Mouse (Mus musculus): ENCODE measurements at regions not wholly inside any gene's neighbourhood (a gene's known extent, or its start where the extent isn't known, plus 50 kb on each side); places are given as distances from the start of the nearest gene placed in this dataset.

DNA sequence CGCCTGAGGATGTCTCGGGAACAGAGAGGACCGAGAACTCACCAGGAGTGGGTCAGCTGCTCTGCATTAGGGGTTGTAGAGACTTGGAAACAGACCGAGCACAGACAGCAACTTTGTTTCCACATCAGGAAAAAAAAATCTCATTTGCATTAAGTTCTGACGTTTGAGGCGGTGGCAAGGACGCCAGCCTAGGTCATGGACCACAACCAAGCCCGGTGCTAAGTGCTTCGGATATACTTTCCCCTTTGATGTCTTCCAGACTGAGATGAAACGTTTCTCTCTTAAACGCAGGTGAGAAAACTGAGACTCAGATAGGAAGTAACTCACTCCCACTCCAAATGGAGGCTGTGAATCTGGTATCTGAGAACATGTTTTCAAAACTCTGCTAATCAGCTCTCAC is 169.9 kb downstream of the Fam43a start:
- no peaks in the 10 kb centered on the region for H3K36me3 ChIP-seq (replicated peaks; ENCODE audit: control insufficient read depth, insufficient read depth, low read depth, low read length)
- H3K9ac ChIP-seq (replicated peaks; ENCODE audit: low read length), result no peak overlapping the region
- H3K27me3 ChIP-seq (ENCODE audit: control insufficient read depth, insufficient read depth, low read length), result no peaks in the 10 kb centered on the region
- DNase-seq (ENCODE audit: low spot score), result peak; percentile 38
- no peaks in the 10 kb centered on the region for H3K9me3 ChIP-seq (replicated peaks; ENCODE audit: control insufficient read depth, low read length)
- WGBS, result 13% methylated on average over 11 of the region's 11 CpGs
- ATAC-seq (replicated peaks; ENCODE audit: insufficient number of reproducible peaks, low FRiP score, low TSS enrichment, low read depth), result no peak
- no peak overlapping the region for H3K4me2 ChIP-seq (ENCODE audit: low read depth, low read length)
- H3K4me3 ChIP-seq (ENCODE audit: low read depth, low read length), result no peak overlapping the region
- H3K4me1 ChIP-seq (ENCODE audit: control insufficient read depth, insufficient read depth, low read length), result no peaks in the 10 kb centered on the region; the same call in 1 of the 2 replicates
- H3K27ac ChIP-seq (replicated peaks; ENCODE audit: low read depth, low read length), result no peak overlapping the region

DNA sequence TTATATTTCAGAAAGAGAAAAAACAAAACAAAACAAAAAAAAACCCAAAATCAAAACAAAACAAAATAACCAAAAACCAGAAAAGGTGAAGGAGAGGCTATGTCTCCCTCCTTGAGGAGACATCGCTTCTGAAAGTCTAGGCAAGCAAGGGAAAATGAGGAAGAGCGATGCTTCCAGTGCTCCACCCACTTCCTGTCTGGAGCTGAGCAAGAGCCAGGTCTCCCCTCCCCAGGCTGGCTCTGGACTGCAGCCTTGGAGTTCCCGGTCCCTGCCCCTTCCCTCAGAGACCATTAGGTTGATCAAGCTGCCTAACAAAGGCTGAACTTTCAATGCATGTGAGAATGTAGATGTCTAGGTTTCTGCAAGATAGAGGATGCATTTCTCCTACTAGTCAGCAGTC is 173.3 kb downstream of the Fam43a start:
- no peak overlapping the region for H3K9ac ChIP-seq (replicated peaks; ENCODE audit: low read length)
- H3K4me3 ChIP-seq (ENCODE audit: low read depth, low read length), result no peak overlapping the region
- no peak for ATAC-seq (replicated peaks; ENCODE audit: insufficient number of reproducible peaks, low FRiP score, low TSS enrichment, low read depth)
- H3K9me3 ChIP-seq (replicated peaks; ENCODE audit: control insufficient read depth, low read length), result no peaks in the 10 kb centered on the region
- H3K4me1 ChIP-seq (ENCODE audit: control insufficient read depth, insufficient read depth, low read length), result peaks cover 11% of the 10 kb centered on the region
- H3K27ac ChIP-seq (replicated peaks; ENCODE audit: low read depth, low read length), result no peak overlapping the region
- no peak overlapping the region for H3K4me2 ChIP-seq (ENCODE audit: low read depth, low read length)
- 49% methylated on average over 3 of the region's 3 CpGs for WGBS
- H3K36me3 ChIP-seq (replicated peaks; ENCODE audit: control insufficient read depth, insufficient read depth, low read depth, low read length), result no peaks in the 10 kb centered on the region
- no peaks in the 10 kb centered on the region for H3K27me3 ChIP-seq (ENCODE audit: control insufficient read depth, insufficient read depth, low read length)
- no peak for DNase-seq (ENCODE audit: low spot score)

DNA sequence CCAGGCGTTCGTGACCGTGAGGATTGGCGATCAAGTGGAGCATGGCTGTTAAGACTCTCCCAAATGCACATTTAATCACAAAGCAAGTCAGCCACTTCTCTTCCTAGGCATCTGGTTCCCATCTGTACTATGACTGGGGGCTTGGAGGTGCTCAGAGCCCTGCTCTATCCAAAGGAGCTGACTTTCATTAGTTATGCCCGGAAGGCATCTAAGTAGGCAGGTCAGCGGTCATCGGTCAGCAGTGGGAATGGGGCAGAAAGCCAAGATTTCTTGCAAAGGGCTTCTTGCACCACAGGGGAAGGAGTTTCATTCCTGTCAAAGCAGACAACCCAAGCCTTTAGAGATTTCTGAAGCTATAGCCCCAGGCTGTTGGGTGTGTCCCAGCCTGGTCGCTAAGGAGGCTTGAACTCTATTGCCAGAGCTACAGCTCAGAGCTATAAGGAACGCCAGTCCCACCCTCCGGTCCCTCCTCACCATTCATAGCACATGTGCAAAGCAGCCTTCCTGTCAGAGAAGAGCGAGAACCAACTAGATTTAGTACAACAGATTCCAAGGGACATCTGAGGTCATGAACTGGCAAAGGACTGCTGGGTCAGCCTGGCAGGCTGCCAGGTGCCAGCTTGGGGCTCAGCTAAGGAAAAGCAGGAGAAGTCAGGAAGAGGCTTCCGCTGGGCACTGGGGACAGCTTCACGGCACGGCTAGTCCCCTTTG is 175.6 kb downstream of the Fam43a start:
- no peaks in the 10 kb centered on the region for H3K9me3 ChIP-seq (replicated peaks; ENCODE audit: control insufficient read depth, low read length)
- H3K9ac ChIP-seq (replicated peaks; ENCODE audit: low read length), result no peak overlapping the region
- H3K4me3 ChIP-seq (ENCODE audit: low read depth, low read length), result no peak overlapping the region
- no peak overlapping the region for H3K4me2 ChIP-seq (ENCODE audit: low read depth, low read length)
- no peaks in the 10 kb centered on the region for H3K27me3 ChIP-seq (ENCODE audit: control insufficient read depth, insufficient read depth, low read length)
- DNase-seq (ENCODE audit: low spot score) (peak; percentile 75), ATAC-seq (replicated peaks; ENCODE audit: insufficient number of reproducible peaks, low FRiP score, low TSS enrichment, low read depth) (no peak; the same call in 1 of the 2 replicates)
- no peaks in the 10 kb centered on the region for H3K36me3 ChIP-seq (replicated peaks; ENCODE audit: control insufficient read depth, insufficient read depth, low read depth, low read length)
- H3K4me1 ChIP-seq (ENCODE audit: control insufficient read depth, insufficient read depth, low read length), result peaks cover 11% of the 10 kb centered on the region
- 30% methylated on average over 14 of the region's 14 CpGs for WGBS
- H3K27ac ChIP-seq (replicated peaks; ENCODE audit: low read depth, low read length), result no peak overlapping the region; the same call in 1 of the 2 replicates

DNA sequence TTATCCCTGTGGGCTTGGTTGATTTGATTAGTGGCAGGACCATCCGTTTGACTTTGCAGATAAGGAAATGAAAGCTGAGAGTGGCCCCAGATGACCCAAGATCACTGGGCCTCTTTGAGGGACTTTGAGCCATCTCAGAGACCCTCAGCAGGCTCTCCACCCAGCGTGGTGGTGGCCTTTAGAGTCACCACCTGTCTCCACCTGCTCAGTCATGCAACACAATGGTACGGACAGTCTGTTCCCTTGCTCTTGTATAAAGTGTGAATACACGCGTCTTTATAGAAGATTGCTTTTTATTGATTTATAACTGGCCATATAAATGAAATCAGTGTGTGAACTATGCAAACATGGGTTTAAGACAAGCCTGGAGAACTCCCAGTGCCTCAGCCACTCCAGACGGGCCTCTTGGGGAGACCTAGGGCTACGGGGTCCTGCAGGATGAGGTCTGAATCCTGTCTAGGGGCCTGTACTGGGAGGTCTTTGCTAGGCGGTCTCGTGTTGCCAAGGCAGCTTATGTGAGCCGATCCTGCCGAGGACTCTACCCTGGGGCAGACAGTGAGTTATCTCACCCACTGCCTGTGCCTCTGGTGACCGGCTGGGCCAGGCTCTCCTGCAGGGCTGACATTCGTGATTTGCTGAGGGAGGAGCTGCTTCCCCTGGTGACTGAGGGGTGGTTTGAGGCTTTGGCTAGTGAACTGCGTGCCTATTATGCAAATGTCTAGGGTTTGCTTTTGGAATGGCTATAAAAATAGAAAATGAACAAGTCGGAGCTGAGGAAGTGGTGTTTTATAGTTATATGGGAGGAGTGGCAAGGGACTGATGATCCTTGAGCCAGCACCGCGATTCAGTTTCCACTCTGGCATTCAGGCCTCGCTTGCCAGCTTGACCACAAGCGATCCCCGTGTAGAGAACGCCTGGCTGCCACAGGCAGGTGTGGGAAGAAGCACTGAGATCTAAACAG is 176.5 kb downstream of the Fam43a start:
- 55% methylated on average over 21 of the region's 21 CpGs for WGBS
- Histone ChIP-seq H3K4me1 (ENCODE audit: control insufficient read depth, insufficient read depth, low read length) (peaks cover 11% of the 10 kb centered on the region), H3K9ac (replicated peaks; ENCODE audit: low read length) (no peak overlapping the region), H3K4me2 (ENCODE audit: low read depth, low read length) (no peak overlapping the region), H3K27ac (replicated peaks; ENCODE audit: low read depth, low read length) (no peak overlapping the region; the same call in 1 of the 2 replicates), H3K27me3 (ENCODE audit: control insufficient read depth, insufficient read depth, low read length) (no peaks in the 10 kb centered on the region), H3K9me3 (replicated peaks; ENCODE audit: control insufficient read depth, low read length) (no peaks in the 10 kb centered on the region), H3K4me3 (ENCODE audit: low read depth, low read length) (no peak overlapping the region), H3K36me3 (replicated peaks; ENCODE audit: control insufficient read depth, insufficient read depth, low read depth, low read length) (no peaks in the 10 kb centered on the region)
- no peak for ATAC-seq (replicated peaks; ENCODE audit: insufficient number of reproducible peaks, low FRiP score, low TSS enrichment, low read depth)
- DNase-seq (ENCODE audit: low spot score), result no peak

DNA sequence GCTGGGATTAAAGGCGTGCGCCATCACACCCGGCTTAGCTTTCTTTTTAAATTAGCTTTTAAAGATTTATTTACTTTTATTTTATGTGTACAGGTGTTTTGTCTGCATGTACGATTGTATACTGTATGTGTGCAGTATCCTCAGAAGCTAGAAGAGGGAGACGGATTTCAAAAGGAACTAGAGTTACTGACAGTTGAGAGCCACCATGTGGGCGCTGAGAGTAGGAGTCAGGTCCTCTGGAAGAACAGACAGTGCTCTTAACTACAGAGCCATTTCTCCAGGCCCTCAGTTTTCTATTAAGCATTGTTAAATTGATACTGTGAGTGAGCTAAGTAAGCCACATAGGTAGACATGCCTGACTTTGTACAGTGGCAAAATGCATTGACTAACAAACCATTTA is 177.9 kb downstream of the Fam43a start:
- Histone ChIP-seq H3K4me2 (ENCODE audit: low read depth, low read length) (no peak overlapping the region), H3K4me3 (ENCODE audit: low read depth, low read length) (no peak overlapping the region), H3K27me3 (ENCODE audit: control insufficient read depth, insufficient read depth, low read length) (no peaks in the 10 kb centered on the region), H3K9ac (replicated peaks; ENCODE audit: low read length) (no peak overlapping the region), H3K9me3 (replicated peaks; ENCODE audit: control insufficient read depth, low read length) (no peaks in the 10 kb centered on the region), H3K27ac (replicated peaks; ENCODE audit: low read depth, low read length) (no peak overlapping the region), H3K4me1 (ENCODE audit: control insufficient read depth, insufficient read depth, low read length) (peaks cover 11% of the 10 kb centered on the region), H3K36me3 (replicated peaks; ENCODE audit: control insufficient read depth, insufficient read depth, low read depth, low read length) (no peaks in the 10 kb centered on the region)
- ATAC-seq (replicated peaks; ENCODE audit: insufficient number of reproducible peaks, low FRiP score, low TSS enrichment, low read depth), result no peak
- 89% methylated on average over 6 of the region's 6 CpGs for WGBS
- no peak for DNase-seq (ENCODE audit: low spot score)

DNA sequence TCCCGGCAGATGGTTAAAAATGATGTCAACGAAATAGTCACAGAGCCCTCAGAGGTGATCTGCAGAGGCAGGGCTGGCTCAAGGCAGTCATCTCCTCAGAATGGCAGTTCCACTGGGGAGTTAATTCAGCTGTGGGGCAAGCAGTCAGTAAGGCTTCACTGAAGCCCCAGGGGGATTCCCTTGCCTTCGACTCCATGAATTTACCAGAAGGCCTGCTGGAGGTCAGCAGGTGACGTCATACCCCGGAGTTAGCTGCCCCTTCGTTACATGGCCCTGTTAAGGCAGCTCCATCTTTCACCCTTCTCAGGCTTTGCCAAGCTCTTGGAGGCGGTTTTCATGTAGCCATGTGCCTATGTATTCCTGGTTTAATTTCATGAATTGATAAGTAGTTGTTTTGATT is 178.6 kb downstream of the Fam43a start:
- Histone ChIP-seq H3K4me1 (ENCODE audit: control insufficient read depth, insufficient read depth, low read length) (peaks cover 11% of the 10 kb centered on the region), H3K9me3 (replicated peaks; ENCODE audit: control insufficient read depth, low read length) (no peaks in the 10 kb centered on the region), H3K4me3 (ENCODE audit: low read depth, low read length) (no peak overlapping the region), H3K36me3 (replicated peaks; ENCODE audit: control insufficient read depth, insufficient read depth, low read depth, low read length) (no peaks in the 10 kb centered on the region), H3K9ac (replicated peaks; ENCODE audit: low read length) (no peak overlapping the region), H3K27me3 (ENCODE audit: control insufficient read depth, insufficient read depth, low read length) (no peaks in the 10 kb centered on the region), H3K4me2 (ENCODE audit: low read depth, low read length) (no peak overlapping the region), H3K27ac (replicated peaks; ENCODE audit: low read depth, low read length) (no peak overlapping the region)
- WGBS, result 47% methylated on average over 7 of the region's 7 CpGs
- no peak for ATAC-seq (replicated peaks; ENCODE audit: insufficient number of reproducible peaks, low FRiP score, low TSS enrichment, low read depth)
- no peak for DNase-seq (ENCODE audit: low spot score)

DNA sequence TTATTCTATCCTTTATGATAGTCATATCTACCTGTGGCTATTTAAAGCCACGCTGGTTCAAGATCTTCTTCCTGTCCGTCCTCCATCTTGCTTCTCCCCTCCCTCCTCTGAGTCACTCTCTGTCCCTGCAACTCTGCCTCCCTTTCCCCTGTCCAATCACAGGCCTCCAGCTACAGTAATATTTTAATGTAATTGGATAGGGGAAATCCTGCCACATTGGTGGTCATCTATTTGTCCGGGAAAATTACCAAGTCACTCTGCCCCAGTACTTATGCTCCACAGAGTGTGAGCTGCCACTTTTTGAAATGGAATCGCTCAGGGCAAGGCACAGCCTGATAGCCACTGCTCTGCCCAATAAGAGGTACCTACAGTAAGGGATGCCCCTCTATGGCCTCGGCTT is 179.4 kb downstream of the Fam43a start:
- 83% methylated on average over 5 of the region's 5 CpGs for WGBS
- Histone ChIP-seq H3K9me3 (replicated peaks; ENCODE audit: control insufficient read depth, low read length) (no peaks in the 10 kb centered on the region), H3K36me3 (replicated peaks; ENCODE audit: control insufficient read depth, insufficient read depth, low read depth, low read length) (no peaks in the 10 kb centered on the region), H3K4me3 (ENCODE audit: low read depth, low read length) (no peak overlapping the region), H3K27me3 (ENCODE audit: control insufficient read depth, insufficient read depth, low read length) (no peaks in the 10 kb centered on the region), H3K4me2 (ENCODE audit: low read depth, low read length) (no peak overlapping the region), H3K9ac (replicated peaks; ENCODE audit: low read length) (no peak overlapping the region), H3K27ac (replicated peaks; ENCODE audit: low read depth, low read length) (no peak overlapping the region), H3K4me1 (ENCODE audit: control insufficient read depth, insufficient read depth, low read length) (peaks cover 11% of the 10 kb centered on the region)
- DNase-seq (ENCODE audit: low spot score), result no peak
- no peak for ATAC-seq (replicated peaks; ENCODE audit: insufficient number of reproducible peaks, low FRiP score, low TSS enrichment, low read depth)

DNA sequence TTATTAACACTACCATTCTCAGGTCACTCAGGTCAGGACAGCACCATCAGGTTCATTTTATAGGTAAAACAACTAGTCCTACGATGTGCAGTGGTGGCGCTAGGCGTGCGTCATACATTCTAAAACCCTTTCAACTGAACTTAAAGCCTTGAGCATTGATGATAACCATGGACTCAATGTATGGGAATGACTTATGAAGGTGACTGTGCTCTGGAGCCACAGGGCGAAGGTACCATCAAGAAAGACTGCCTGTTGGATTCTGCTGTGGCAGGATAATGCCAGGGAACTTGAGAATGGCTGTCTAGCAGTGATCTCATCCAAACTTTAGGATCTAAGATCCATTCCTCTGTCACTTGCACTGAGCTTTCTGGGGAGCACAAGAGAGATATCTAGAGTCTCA is 184.7 kb downstream of the Fam43a start:
- H3K9ac ChIP-seq (replicated peaks; ENCODE audit: low read length), result no peak overlapping the region
- no peaks in the 10 kb centered on the region for H3K4me1 ChIP-seq (ENCODE audit: control insufficient read depth, insufficient read depth, low read length)
- no peaks in the 10 kb centered on the region for H3K36me3 ChIP-seq (replicated peaks; ENCODE audit: control insufficient read depth, insufficient read depth, low read depth, low read length)
- H3K4me2 ChIP-seq (ENCODE audit: low read depth, low read length), result no peak overlapping the region
- WGBS, result 93% methylated on average over 5 of the region's 5 CpGs
- DNase-seq (ENCODE audit: low spot score) (no peak), ATAC-seq (replicated peaks; ENCODE audit: insufficient number of reproducible peaks, low FRiP score, low TSS enrichment, low read depth) (no peak)
- H3K9me3 ChIP-seq (replicated peaks; ENCODE audit: control insufficient read depth, low read length), result no peaks in the 10 kb centered on the region
- no peak overlapping the region for H3K4me3 ChIP-seq (ENCODE audit: low read depth, low read length)
- H3K27ac ChIP-seq (replicated peaks; ENCODE audit: low read depth, low read length), result no peak overlapping the region
- H3K27me3 ChIP-seq (ENCODE audit: control insufficient read depth, insufficient read depth, low read length), result no peaks in the 10 kb centered on the region
